Mouse (Mus musculus) Muller cell, postnatal 12 days (primary cell): ENCODE data around the gene Tulp3.
"Not testable (repeated sequence)": the region's sequence is repeated elsewhere in the genome, so short reads cannot be mapped to it uniquely, and the experiment has no call there.

ENCODE experiments used
- DNase-seq: peaks from one replicate; pipeline ENCODE4 v3.0.0-alpha.2; 2015; ENCODE audit errors: inconsistent ontology term

Gene Tulp3

DNA sequence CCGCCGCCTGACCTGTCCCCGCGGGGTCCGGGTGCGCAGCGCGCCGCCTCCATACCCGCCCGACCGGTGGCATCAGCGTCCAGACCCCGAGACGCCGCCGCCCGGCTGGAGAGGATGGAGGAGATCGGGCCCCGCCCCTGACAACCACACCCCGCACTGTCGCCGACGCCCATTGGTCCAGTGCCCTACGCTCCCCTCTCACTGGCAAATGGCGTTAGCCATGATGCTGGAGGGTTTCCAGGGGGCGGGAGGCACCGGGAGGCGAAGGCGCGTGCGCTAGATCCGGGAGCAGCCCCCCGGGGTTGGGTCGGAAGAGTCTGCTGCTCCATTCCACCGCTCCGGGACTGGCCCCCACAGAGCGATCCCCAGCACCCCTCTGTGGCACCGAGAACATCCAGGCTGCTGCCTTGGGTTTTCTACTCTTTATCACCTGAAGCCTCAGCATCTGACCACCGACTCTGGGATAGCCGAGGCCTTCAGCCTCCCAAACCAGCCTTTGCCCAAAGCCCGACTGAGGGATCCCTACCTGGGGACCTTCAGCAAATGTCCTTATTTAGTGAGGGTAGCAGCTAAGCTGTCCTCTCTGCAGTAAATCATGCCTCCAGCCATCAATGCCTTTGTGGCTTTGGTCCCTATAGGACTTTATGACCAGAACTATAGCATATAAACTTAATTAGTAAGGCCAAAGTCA, at the start of gene Tulp3:
Gene Tulp3, minus strand, starts transcription at position 126 of the 691 bp plus-strand sequence.
- DNase-seq, result peak; percentile 99

DNA sequence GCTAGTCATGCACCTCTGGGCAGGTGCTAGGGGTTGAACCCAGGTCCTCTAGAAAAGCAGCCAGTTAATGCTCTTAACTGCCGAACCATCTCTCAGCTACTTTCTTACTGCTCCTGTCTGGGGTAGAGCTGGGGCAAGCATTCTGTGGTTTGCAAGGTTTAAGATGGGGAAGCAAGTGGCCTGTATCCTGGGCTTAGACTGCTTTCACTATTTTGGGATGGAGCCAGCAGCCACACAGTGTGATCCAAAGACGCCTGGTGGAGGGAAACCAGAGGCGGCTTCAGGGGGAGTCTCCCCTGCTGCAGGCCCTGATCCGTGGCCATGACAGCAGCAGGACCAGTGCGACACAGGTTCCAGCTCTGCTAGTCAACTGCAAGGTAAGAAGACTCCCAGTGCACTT, 49.1 kb upstream of the Tulp3 start:
- DNase-seq, result no peak

GRCm38 (mm10) chr6:128399421-128400185, 44.0 kb upstream of the Tulp3 start:
- DNase-seq, result peak; percentile 31

DNA sequence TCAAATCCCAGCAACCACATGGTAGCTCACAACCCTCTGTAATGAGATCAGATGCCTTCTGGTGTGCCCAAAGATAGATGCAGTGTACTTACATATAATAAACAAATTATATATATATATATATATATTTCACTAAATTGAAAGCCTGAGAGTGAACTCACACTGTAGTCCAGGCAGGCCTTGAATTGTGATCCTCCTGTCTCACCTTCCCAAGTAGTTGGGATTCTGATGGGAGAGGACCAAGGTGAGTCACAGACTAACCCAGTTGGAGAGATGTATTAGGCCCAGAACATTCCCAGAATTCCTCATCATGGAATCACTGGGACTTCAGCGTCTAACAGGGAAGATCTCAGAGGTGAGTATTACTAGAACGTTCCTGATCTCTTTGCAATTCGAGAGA, 43.3 kb upstream of the Tulp3 start, which contains the start of gene Nrip2:
Gene Nrip2, plus strand, starts transcription at position 301 of the 400 bp plus-strand sequence.
- DNase-seq, result no peak

DNA sequence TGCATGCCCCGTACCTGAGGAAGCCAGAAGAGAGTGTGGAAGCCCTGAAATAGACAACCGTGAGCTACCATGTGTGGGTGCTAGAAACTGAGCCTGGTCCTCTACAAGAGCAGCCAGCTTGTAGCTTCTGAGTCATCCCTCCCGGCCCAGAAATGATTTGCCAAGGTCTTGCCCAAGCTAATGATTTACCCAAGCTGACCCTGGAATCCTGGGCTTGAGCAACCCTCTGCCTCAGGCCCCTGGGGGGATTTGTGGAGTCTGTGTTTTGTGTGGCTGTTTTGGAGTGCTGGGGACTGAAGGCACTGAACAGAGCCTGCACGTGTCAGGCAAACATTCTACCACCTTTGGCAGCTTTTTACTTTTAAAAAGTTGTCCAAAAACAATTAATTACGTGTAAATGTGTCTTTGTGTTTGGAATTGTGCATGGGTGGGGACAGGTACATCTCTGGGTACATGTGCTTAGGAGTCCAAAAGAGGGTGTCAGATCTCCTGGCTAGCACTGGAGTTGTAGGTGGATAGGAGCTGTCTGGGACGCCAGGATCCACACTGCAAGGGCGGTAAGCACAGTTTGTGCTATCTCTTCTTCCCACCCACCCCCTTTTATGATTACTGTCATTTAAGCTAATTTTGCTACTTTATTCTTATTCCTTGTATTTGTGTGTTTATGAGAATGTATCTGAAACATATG, 42.1 kb upstream of the Tulp3 start:
- peak; percentile 35 for DNase-seq

DNA sequence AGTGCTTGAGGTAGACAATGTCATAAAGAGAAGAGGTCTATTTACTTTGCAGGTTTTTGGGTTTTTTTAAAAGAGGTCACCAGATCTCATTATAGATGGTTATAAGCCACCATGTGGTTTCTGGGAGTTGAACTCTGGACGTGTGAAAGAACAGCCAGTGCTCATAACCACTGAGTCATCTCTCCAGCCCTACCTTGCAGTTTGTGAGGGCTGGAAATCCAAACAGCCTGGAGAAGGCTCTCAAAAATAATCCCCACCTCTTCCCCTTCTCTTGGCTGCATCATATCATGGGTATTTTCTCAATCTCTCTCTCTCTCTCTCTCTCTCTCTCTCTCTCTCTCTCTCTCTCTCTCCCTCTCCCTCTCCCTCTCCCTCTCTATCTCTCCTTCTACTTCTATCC, 35.0 kb upstream of the Tulp3 start:
- DNase-seq, result no peak

DNA sequence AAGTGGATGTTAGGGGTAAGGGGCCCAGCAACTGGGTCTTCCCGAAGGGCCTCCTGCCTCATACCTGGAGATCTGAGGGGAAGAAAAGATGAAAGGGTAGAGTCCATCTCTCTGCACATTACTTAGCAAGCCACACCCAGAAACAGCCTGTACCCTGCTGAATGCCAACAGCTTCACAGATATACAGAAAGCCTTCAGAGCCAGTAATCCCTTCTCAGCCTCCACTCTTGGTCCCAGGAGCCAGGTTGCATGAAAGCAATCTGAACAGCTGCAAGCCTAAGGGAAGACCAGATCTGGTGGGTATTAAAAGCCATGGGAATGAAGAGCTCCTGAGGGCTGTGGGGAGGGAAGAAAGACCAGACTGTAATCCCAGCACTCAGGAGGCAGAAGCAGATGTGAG, 33.5 kb upstream of the Tulp3 start:
- DNase-seq, result no peak

DNA sequence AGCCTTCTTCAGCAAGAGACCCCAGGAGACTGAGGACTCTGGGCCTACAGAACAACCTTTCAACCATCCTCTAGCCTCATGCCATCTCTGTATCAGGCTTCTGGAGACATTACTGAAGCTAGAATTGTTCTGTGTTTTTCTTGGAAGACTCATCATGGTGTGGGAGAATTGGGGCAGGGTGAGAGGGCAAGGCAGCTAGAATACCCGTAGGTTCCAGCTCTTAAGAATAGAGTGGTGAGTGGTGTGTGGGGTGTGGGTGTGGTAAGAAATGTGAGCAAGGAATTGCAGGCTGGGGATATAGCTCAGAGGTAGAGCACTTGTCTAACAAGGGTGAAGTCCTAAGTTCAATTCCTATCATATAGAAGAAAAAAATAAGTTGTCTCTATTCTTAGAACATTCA, 29.4 kb upstream of the Tulp3 start:
- DNase-seq, result no peak

- DNase-seq, result no peak
These were observed 28.1 kb upstream of the Tulp3 start for GRCm38 (mm10) chr6:128383752-128384151.

- DNase-seq, result no peak
These were observed 25.6 kb upstream of the Tulp3 start for GRCm38 (mm10) chr6:128381254-128381653.

DNA sequence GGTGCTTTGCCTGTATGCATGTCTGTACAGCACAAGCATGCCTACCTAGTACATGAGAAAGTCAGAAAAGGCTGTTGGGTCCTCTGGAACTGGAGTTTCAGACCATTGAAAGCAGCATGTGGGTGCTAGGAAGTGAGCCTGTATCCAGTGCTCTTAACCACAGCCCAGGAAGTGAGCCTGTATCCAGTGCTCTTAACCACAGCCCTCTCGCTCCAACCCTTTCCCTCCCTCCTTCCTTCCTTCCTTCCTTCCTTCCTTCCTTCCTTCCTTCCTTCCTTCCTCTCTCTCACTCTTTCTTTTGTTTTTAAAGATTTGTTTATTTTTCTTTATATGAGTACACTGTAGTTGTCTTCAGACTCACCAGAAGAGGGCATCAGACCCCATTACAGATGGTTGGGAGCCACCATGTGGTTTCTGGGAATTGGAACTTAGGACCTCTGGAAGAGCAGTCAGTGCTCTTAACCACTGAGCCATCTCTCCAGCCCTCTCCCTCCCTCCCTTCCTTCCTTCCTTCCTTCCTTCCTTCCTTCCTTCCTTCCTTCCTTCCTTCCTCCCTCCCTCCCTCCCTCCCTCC, 25.0 kb upstream of the Tulp3 start:
- not testable (repeated sequence) for DNase-seq

DNA sequence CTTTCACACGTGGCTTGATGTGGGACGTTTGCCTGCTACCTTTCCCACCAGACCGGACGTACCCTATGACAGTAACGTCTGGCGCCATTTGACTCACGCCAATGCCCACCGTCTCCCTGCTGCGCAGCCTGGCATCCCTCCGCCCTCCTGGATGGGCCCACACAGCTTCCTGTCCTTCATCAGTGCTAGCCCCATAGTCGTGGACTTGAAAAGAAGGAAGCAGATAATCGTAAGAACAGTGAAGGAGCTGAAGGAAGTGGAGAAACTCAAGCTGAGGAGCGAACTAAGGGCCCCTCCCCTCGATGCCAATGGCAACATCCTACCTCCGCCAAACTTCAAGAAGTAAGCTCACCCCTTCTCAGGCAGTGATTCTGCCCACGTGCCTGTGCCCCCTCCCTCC, 24.0 kb upstream of the Tulp3 start:
- no peak for DNase-seq

DNA sequence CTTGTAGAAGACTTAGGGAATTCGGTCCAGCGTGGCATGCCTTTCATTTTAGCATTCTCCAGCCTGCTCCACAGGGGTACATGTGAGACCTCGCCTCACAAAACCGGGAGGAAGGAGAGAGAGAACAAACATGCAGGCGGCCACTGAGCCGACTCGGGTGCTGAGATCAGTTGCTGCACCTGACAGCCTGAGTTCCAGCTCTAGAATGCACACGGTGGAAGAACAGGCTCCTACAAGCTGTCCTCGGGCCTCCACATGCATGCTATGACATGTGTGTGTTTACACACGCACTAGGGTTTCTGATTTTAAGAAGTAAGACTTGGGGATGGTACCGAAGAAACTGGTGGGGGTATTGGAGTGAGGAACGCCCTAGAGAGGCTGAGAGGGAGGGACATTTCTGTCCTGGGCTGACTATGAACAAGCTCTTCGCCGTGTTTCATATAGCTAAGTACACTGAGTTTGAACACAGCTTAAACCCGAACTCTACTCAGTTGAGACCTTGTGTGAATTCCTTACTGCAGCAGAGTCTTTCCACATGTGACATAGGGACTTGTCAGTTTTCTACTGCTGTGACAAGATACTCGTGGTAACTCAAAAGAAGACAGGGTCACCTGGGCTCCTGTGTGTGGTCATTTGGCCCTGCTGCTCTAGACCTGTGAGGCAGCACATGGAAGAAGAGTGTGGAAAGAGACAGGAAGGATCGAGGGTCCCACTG, 20.9 kb upstream of the Tulp3 start:
- no peak for DNase-seq

DNA sequence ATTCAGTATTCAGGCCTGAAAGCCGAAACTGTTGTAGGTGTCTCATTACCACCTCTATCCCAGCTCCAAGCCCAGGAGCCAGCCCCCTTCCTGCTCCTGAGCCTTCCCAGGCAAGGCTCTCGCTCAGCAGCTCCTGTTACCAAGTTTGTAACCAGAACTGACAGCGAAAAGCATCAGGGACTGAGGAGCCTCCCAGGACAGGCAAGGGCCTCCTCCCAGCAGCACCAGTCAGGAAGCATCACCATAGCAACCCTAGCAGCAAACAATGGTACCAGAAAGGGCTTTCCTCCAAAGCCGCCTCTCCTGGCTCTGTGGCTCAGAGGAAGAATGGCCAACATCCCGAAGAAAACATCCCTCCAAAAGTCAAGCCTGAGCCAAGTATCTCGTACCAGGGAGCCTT, 19.5 kb upstream of the Tulp3 start, which contains the start of the genes Tex52 and Gm44596:
Gene Tex52, plus strand, starts transcription at position 265 of the 400 bp plus-strand sequence.
Gene Gm44596, plus strand, starts transcription at position 312 of the 400 bp plus-strand sequence.
- peak; percentile 64 for DNase-seq

DNA sequence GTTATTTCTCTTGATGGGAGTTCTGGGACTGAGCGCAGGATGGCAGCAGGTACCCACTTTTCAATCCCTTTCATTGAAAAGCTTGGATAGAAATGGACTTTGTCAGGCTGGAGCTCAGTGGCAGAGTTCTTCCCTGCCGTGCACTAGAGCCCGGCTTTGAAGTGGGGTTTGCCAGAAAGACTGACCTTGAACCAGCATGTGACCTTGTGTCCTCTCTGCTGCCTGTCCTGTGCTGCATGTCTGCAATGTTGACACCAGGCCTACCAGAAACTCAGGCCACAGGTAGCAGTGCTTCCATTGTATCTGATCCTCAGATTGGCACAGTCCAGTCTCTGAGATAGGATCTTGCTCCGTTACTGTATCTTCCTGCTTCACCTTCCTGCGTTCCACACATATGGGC, 14.4 kb upstream of the Tulp3 start:
- DNase-seq, result no peak

- peak; percentile 69 for DNase-seq
These were observed 10.8 kb upstream of the Tulp3 start for GRCm38 (mm10) chr6:128366466-128366865.

DNA sequence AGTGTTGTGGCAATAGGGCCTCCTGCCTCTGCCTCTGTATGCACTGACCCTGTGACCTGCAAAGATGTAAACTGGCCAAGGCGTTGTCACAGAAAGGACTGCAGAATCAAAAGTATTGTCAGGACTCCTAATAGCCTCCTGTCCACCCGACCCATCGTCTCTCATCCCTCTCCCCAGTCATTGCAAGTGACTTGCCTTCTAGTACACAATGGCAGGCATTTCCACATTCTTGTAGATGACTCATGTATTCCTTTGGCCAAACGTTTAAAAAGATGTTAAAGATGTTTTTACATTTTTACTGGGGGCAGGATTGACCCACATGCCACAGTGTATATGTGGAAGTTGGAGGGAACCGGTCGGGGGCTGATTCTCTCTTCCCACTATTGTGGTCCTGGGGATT, 9.1 kb upstream of the Tulp3 start:
- peak; percentile 85 for DNase-seq

DNA sequence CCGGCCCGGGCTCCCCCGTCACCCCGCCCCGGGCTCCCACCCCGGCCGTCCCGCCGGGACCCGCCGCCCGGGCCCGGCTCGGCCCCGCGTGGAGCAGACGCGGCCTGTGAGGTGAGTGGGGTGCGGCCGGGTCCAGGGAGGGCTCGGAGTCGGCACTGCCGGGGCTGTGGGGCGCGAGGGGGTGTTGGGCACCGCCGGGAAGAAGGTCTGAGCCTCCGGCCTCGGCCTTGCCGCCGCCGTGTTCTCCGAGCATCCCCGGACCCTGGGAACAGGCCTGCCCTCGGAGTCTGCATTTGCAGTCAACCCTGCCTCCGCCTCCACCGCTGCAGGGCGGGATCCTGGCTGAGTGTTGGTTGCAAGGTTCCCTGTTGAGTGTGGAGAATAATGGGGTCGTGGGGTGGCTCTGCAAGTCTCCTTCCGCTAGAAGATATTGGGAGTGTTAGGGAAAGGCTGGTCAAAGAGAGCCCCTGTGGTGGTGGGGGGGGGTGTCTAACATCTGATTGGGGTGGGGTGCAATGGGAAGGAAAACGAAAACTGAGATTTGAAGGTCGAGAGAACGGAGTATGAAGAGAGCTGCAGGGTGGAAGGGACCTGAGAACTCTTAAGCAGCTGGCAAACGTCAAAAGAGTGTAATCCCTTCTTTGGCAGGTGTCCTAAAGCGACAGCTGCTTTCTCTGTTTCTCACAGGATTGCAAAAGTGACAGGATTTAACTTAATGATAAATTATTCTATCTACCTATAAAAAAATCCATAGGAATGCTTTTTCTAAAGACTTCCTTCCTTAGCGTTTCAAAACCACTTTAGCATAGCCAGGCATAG, 7.6 kb upstream of the Tulp3 start:
- peak; percentile 45 for DNase-seq

DNA sequence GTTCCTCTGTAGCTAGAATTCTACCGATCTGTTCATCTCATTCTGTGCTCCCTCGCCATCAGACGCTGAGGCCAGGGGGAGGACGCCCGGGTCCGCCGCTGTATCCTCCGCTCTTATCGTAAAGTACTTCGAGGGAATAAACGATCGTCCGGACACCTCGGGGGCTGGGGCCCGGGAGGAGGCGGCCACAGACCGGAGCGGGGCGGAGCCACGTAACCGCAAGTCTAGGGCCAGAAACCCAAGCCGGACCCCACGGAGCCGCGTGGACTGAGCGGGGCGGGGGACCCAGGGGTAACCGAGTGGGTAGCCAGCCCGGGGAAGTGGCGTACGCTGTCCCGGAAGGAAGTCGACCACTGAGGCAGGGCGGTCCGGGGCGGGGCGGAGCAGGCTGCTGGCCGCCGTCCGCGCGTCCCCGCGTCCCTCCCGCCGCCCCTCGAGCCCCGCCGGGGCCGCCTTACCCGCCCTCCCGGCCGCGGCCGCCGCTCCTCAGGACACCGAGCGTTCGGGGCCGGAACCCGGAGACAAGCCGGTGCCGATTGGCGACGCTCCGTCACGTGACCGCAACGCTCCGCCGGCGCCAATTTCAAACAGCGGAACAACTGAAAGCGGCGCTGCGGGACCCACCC, 6.8 kb upstream of the Tulp3 start, which contains the start of the genes Rhno1 and Foxm1:
Gene Rhno1, minus strand, starts transcription at position 531 of the 626 bp plus-strand sequence.
Gene Foxm1, plus strand, starts transcription at position 587 of the 626 bp plus-strand sequence.
- DNase-seq, result peak; percentile 88

GRCm38 (mm10) chr6:128361901-128362300, 6.2 kb upstream of the Tulp3 start:
- no peak for DNase-seq
